Mouse (Mus musculus): ENCODE data around the gene Cox4i2. TPM values are rescaled to one million over a fixed set of nuclear protein-coding genes. Genes with fewer than 3 reads are reported as not detected.
A peak's percentile ranks its signal among the peaks of the same experiment; 100 is the strongest.

The Cox4i2 gene
- total and polyA plus RNA-seq, 2 experiments: 0.31 TPM; not detected in 1

- peaks cover 25% of the 10 kb centered on the region for H3K4me1 ChIP-seq (ENCODE audit: control insufficient read depth, insufficient read depth, low read length)
- H3K9ac ChIP-seq (ENCODE audit: low read depth, low read length): no peak overlapping the region
- TF ChIP-seq CTCF (IDR thresholded peaks at IDR 0.05; ENCODE audit: low read depth, low read length) (no peak), POLR2A (IDR thresholded peaks at IDR 0.05; ENCODE audit: extremely low read depth, insufficient read depth, low read length) (no peak)
- H3K4me3 ChIP-seq (ENCODE audit: insufficient read depth, low read depth, low read length): no peak overlapping the region
- H3K27me3 ChIP-seq (ENCODE audit: control insufficient read depth, insufficient read depth, low read length): no peaks in the 10 kb centered on the region
- WGBS: 96% methylated on average over 5 of the region's 5 CpGs
- H3K36me3 ChIP-seq (ENCODE audit: control insufficient read depth, insufficient read depth, low read length): no peaks in the 10 kb centered on the region
- peaks cover 10% of the 10 kb centered on the region; the same call in 1 of the 2 replicates for H3K79me2 ChIP-seq (ENCODE audit: control insufficient read depth, insufficient read depth, low read length)
- no peak overlapping the region for H3K27ac ChIP-seq (replicated peaks; ENCODE audit: insufficient read depth, low read depth, low read length)
- DNase-seq (ENCODE audit: extremely low read depth, low read depth, low spot score): no peak
Observed at GRCm38 (mm10) chr2:152783241-152783640, 29.3 kb downstream of the Cox4i2 start.

- Histone ChIP-seq H3K27me3 (ENCODE audit: control insufficient read depth, insufficient read depth, low read length) (no peaks in the 10 kb centered on the region), H3K27ac (replicated peaks; ENCODE audit: insufficient read depth, low read depth, low read length) (peak overlapping the region; percentile 73), H3K79me2 (ENCODE audit: control insufficient read depth, insufficient read depth, low read length) (peaks cover 19% of the 10 kb centered on the region; the same call in 1 of the 2 replicates), H3K4me1 (ENCODE audit: control insufficient read depth, insufficient read depth, low read length) (peaks cover 25% of the 10 kb centered on the region), H3K36me3 (ENCODE audit: control insufficient read depth, insufficient read depth, low read length) (no peaks in the 10 kb centered on the region), H3K9ac (ENCODE audit: low read depth, low read length) (no peak overlapping the region), H3K4me3 (ENCODE audit: insufficient read depth, low read depth, low read length) (no peak overlapping the region)
- peak; percentile 88 for DNase-seq (ENCODE audit: extremely low read depth, low read depth, low spot score)
- WGBS: 32% methylated on average over 8 of the region's 8 CpGs
- no peak for TF ChIP-seq POLR2A (IDR thresholded peaks at IDR 0.05; ENCODE audit: extremely low read depth, insufficient read depth, low read length)
- TF ChIP-seq CTCF (IDR thresholded peaks at IDR 0.05; ENCODE audit: low read depth, low read length): no peak
Observed at GRCm38 (mm10) chr2:152784640-152785039, 30.7 kb downstream of the Cox4i2 start.

DNA sequence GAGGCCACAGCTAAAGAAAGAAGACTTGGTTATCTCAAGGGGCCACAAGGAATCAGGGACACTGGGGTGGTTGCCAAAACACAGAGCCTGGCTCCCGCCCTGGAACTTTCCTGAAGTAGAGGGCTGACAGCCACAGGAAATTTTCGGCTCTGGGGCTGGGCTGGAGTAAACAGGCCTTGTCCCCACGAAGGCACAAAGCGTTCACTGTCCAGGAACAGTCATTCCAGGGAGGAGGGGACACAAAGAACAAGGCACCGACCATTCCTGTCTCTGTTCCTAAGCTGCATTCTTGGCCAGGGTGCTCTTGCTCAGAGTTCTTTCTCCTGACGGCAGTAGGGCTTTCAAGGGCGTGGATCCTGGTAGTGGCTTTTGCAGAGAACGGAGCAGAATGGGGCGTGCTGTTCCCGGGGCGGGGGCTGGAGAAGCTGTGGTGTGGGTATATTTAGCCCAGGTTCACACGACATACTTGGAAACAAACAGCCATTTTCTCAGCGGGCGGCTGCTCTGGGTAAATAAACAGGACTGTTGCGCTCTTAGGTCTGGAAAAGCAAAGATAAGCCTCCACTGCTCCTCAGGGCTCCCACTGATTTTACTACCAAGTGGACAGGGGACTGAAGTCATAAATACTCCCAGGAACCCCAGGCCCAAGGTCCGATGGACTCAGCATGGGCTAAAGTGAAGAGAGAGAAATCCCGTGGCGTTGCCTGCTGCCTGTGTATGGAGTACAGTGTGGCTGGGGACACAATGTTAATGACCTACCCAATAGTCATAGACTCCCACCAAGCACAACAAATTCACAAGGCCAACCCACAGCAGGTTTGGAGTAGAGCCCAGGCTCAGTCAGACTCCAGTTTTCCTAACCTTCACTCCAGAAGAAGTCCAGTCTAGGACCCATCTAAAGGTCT, 31.7 kb downstream of the Cox4i2 start:
- peaks cover 30% of the 10 kb centered on the region for H3K4me1 ChIP-seq (ENCODE audit: control insufficient read depth, insufficient read depth, low read length)
- H3K27ac ChIP-seq (replicated peaks; ENCODE audit: insufficient read depth, low read depth, low read length): peak overlapping the region; percentile 73
- DNase-seq (ENCODE audit: extremely low read depth, low read depth, low spot score): peak; percentile 68
- no peaks in the 10 kb centered on the region for H3K36me3 ChIP-seq (ENCODE audit: control insufficient read depth, insufficient read depth, low read length)
- TF ChIP-seq POLR2A (IDR thresholded peaks at IDR 0.05; ENCODE audit: extremely low read depth, insufficient read depth, low read length) (no peak), CTCF (IDR thresholded peaks at IDR 0.05; ENCODE audit: low read depth, low read length) (no peak)
- H3K27me3 ChIP-seq (ENCODE audit: control insufficient read depth, insufficient read depth, low read length): no peaks in the 10 kb centered on the region
- peaks cover 29% of the 10 kb centered on the region; the same call in 1 of the 2 replicates for H3K79me2 ChIP-seq (ENCODE audit: control insufficient read depth, insufficient read depth, low read length)
- 9% methylated on average over 18 of the region's 18 CpGs for WGBS
- peak overlapping the region; percentile 27; the same call in 1 of the 2 replicates for H3K9ac ChIP-seq (ENCODE audit: low read depth, low read length)
- H3K4me3 ChIP-seq (ENCODE audit: insufficient read depth, low read depth, low read length): no peak overlapping the region

GRCm38 (mm10) chr2:152787136-152787535, 33.2 kb downstream of the Cox4i2 start:
- Histone ChIP-seq H3K27me3 (ENCODE audit: control insufficient read depth, insufficient read depth, low read length) (no peaks in the 10 kb centered on the region), H3K4me3 (ENCODE audit: insufficient read depth, low read depth, low read length) (no peak overlapping the region), H3K9ac (ENCODE audit: low read depth, low read length) (no peak overlapping the region), H3K36me3 (ENCODE audit: control insufficient read depth, insufficient read depth, low read length) (no peaks in the 10 kb centered on the region), H3K4me1 (ENCODE audit: control insufficient read depth, insufficient read depth, low read length) (peaks cover 33% of the 10 kb centered on the region), H3K27ac (replicated peaks; ENCODE audit: insufficient read depth, low read depth, low read length) (no peak overlapping the region), H3K79me2 (ENCODE audit: control insufficient read depth, insufficient read depth, low read length) (peaks cover 42% of the 10 kb centered on the region)
- TF ChIP-seq POLR2A (IDR thresholded peaks at IDR 0.05; ENCODE audit: extremely low read depth, insufficient read depth, low read length) (no peak), CTCF (IDR thresholded peaks at IDR 0.05; ENCODE audit: low read depth, low read length) (no peak)
- 82% methylated on average over 2 of the region's 2 CpGs for WGBS
- DNase-seq (ENCODE audit: extremely low read depth, low read depth, low spot score): no peak

DNA sequence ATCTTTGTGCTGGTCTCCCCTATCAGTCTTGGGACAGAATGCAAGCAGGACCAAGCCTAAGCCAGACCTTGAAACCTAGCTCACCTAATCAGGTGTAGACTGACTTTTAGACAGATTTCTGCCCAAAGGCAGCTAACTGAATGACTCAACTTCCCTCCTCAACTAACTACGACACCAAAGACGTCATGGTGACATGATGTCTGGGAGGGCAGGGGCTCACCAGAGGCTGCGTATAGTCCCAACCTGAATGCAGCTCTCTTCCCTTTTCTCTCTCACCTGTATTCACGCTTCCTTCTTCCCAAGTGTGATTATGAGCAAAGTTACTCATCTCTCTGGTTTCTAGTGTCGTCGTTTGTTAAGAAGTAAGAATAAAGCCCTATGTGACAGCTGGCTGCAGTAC, 33.6 kb downstream of the Cox4i2 start:
- WGBS: 97% methylated on average over 6 of the region's 6 CpGs
- Histone ChIP-seq H3K36me3 (ENCODE audit: control insufficient read depth, insufficient read depth, low read length) (no peaks in the 10 kb centered on the region), H3K4me1 (ENCODE audit: control insufficient read depth, insufficient read depth, low read length) (peaks cover 37% of the 10 kb centered on the region), H3K27ac (replicated peaks; ENCODE audit: insufficient read depth, low read depth, low read length) (no peak overlapping the region), H3K4me3 (ENCODE audit: insufficient read depth, low read depth, low read length) (no peak overlapping the region), H3K9ac (ENCODE audit: low read depth, low read length) (no peak overlapping the region), H3K27me3 (ENCODE audit: control insufficient read depth, insufficient read depth, low read length) (no peaks in the 10 kb centered on the region), H3K79me2 (ENCODE audit: control insufficient read depth, insufficient read depth, low read length) (peaks cover 42% of the 10 kb centered on the region)
- TF ChIP-seq POLR2A (IDR thresholded peaks at IDR 0.05; ENCODE audit: extremely low read depth, insufficient read depth, low read length): no peak
- no peak for TF ChIP-seq CTCF (IDR thresholded peaks at IDR 0.05; ENCODE audit: low read depth, low read length)
- no peak for DNase-seq (ENCODE audit: extremely low read depth, low read depth, low spot score)

All from liver, adult 2 months (tissue).